Mouse (Mus musculus) forelimb bud, embryonic 11.5 days (tissue): ENCODE measurements around the gene Dmap1.

Source experiments
- DNase-seq: peaks from one replicate; pipeline ENCODE4 v3.0.0-alpha.2; 2012; ENCODE audit warnings: low read depth, low spot score

Gene Dmap1

GRCm38 (mm10) chr4:117681931-117682461, at the start of gene Dmap1:
Gene Dmap1 (minus strand): TSS chr4:117682273.
- DNase-seq = peak; percentile 94

GRCm38 (mm10) chr4:117724112-117724511, 42.0 kb upstream of the Dmap1 start, which contains the start of gene Gm12845:
Gene Gm12845 (plus strand): TSS chr4:117724412.
- DNase-seq = no peak

GRCm38 (mm10) chr4:117713303-117714098, 31.4 kb upstream of the Dmap1 start:
- DNase-seq = no peak

GRCm38 (mm10) chr4:117712314-117712713, 30.2 kb upstream of the Dmap1 start:
- DNase-seq = no peak

- no peak for DNase-seq
Observed at GRCm38 (mm10) chr4:117708780-117709550, 26.9 kb upstream of the Dmap1 start.

- peak; percentile 71 for DNase-seq
Observed at GRCm38 (mm10) chr4:117705361-117705760, 23.3 kb upstream of the Dmap1 start.

- no peak for DNase-seq
Observed at GRCm38 (mm10) chr4:117686354-117686753, 4.3 kb upstream of the Dmap1 start.

GRCm38 (mm10) chr4:117683048-117683768, 1.1 kb upstream of the Dmap1 start:
- DNase-seq = no peak

- no peak for DNase-seq
Observed at GRCm38 (mm10) chr4:117682463-117682862, 390 bp upstream of the Dmap1 start.

- DNase-seq = no peak
Observed at GRCm38 (mm10) chr4:117680963-117681362, 1.1 kb downstream of the Dmap1 start.

- DNase-seq = peak; percentile 85
Observed at GRCm38 (mm10) chr4:117676903-117677302, 5.2 kb downstream of the Dmap1 start.

- no peak for DNase-seq
Observed at GRCm38 (mm10) chr4:117673901-117674300, 8.2 kb downstream of the Dmap1 start.

GRCm38 (mm10) chr4:117672042-117672441, 10.0 kb downstream of the Dmap1 start:
- no peak for DNase-seq

- DNase-seq = no peak
Observed at GRCm38 (mm10) chr4:117669874-117670273, 12.2 kb downstream of the Dmap1 start.

GRCm38 (mm10) chr4:117666054-117666453, 16.0 kb downstream of the Dmap1 start:
- DNase-seq = no peak

- no peak for DNase-seq
Observed at GRCm38 (mm10) chr4:117665531-117665930, 16.5 kb downstream of the Dmap1 start.

- no peak for DNase-seq
Observed at GRCm38 (mm10) chr4:117664411-117665137, 17.5 kb downstream of the Dmap1 start.

GRCm38 (mm10) chr4:117660001-117660400, 22.1 kb downstream of the Dmap1 start:
- DNase-seq = no peak

- DNase-seq = peak; percentile 95
Observed at GRCm38 (mm10) chr4:117658582-117659444, 23.3 kb downstream of the Dmap1 start.

- DNase-seq = no peak
Observed at GRCm38 (mm10) chr4:117657646-117658045, 24.4 kb downstream of the Dmap1 start.
